Mouse (Mus musculus) heart, adult 9 months (tissue): ENCODE data around the gene Nup54.
A peak's percentile ranks its signal among the peaks of the same experiment; 100 is the strongest.

Source experiments
- DNase-seq, 2 experiments: peaks; one replicate each; pipeline ENCODE4 v3.0.0; 2022; ENCODE audit warnings: low spot score in 2 of 2

Nup54 gene

GRCm38 (mm10) chr5:92413271-92413981 lies 21.6 kb downstream of the Nup54 start:
- DNase-seq: no peak

- no peak for DNase-seq
Observed at GRCm38 (mm10) chr5:92411461-92412140, 23.4 kb downstream of the Nup54 start.

- DNase-seq: no peak
Observed at GRCm38 (mm10) chr5:92410486-92410885, 24.5 kb downstream of the Nup54 start.

- DNase-seq: no peak
Observed at GRCm38 (mm10) chr5:92409361-92410155, 25.5 kb downstream of the Nup54 start.

GRCm38 (mm10) chr5:92404400-92404678 lies 30.7 kb downstream of the Nup54 start:
- no peak for DNase-seq

GRCm38 (mm10) chr5:92403562-92404399 lies 31.2 kb downstream of the Nup54 start:
- DNase-seq: no peak

GRCm38 (mm10) chr5:92402816-92403215 lies 32.2 kb downstream of the Nup54 start:
- no peak for DNase-seq

- peak; percentile 71 to 82 for DNase-seq
Observed at GRCm38 (mm10) chr5:92398153-92398552, 36.9 kb downstream of the Nup54 start.

GRCm38 (mm10) chr5:92396476-92396875 lies 38.5 kb downstream of the Nup54 start:
- DNase-seq: no peak

GRCm38 (mm10) chr5:92395764-92396163 lies 39.3 kb downstream of the Nup54 start:
- no peak for DNase-seq

GRCm38 (mm10) chr5:92393863-92394262 lies 41.2 kb downstream of the Nup54 start:
- DNase-seq: no peak

GRCm38 (mm10) chr5:92392542-92392941 lies 42.5 kb downstream of the Nup54 start:
- no peak for DNase-seq

GRCm38 (mm10) chr5:92390615-92391014 lies 44.4 kb downstream of the Nup54 start:
- DNase-seq: peak; percentile 55 to 73

- no peak for DNase-seq
Observed at GRCm38 (mm10) chr5:92389977-92390376, 45.0 kb downstream of the Nup54 start.

GRCm38 (mm10) chr5:92387433-92387832 lies 47.6 kb downstream of the Nup54 start:
- peak; percentile 84 to 86 for DNase-seq

- peak; percentile 75 to 78 for DNase-seq
Observed at GRCm38 (mm10) chr5:92386643-92387042, 48.4 kb downstream of the Nup54 start.

GRCm38 (mm10) chr5:92386102-92386501 lies 48.9 kb downstream of the Nup54 start:
- peak in 1 of 2 experiments; percentile 59 for DNase-seq

- DNase-seq: no peak
Observed at GRCm38 (mm10) chr5:92384855-92385254, 50.2 kb downstream of the Nup54 start.

GRCm38 (mm10) chr5:92383747-92384146 lies 51.3 kb downstream of the Nup54 start:
- no peak for DNase-seq

- DNase-seq: no peak
Observed at GRCm38 (mm10) chr5:92382349-92382679, 52.7 kb downstream of the Nup54 start.

- peak in 1 of 2 experiments; percentile 82 for DNase-seq
Observed at GRCm38 (mm10) chr5:92381550-92382348, 53.3 kb downstream of the Nup54 start.
